8 mouse cellular contexts compared by ENCODE assay signal in genomic region chr4:122954680-122955411, GRCm38 (mm10). TPM values are rescaled to one million over a fixed set of nuclear protein-coding genes. Genes with fewer than 3 reads are reported as not detected.
DNase-seq lines count a peak whose midpoint lies in the region; ATAC-seq and TF ChIP-seq lines count a peak whose summit lies in the region.

No protein-coding gene starts in this region.

- H3K36me3 ChIP-seq in neural tube, embryonic 11.5 days (ENCODE audit: control insufficient read depth, insufficient read depth, low read length), result peaks cover 2% of the 10 kb centered on the region; the same call in 1 of the 2 replicates
- peaks cover 3% of the 10 kb centered on the region; the same call in 1 of the 2 replicates for H3K36me3 ChIP-seq in forebrain, postnatal 0 days (ENCODE audit: insufficient read depth)
- no peaks in the 10 kb centered on the region for H3K36me3 ChIP-seq in lung, embryonic 14.5 days (ENCODE audit: insufficient read depth)

- no peak for DNase-seq in neural tube, embryonic 11.5 days (ENCODE audit: low spot score)
- DNase-seq in neural tube, embryonic 10.5 days (ENCODE audit: extremely low spot score, low spot score), result no peak
- no peak for DNase-seq in forebrain, postnatal 0 days
- peak; percentile 27 for DNase-seq in lung, embryonic 14.5 days
- no peak for DNase-seq in urinary bladder, postnatal 14 days (ENCODE audit: low spot score)
- DNase-seq in layer of hippocampus, postnatal 25 days (ENCODE audit: extremely low spot score in 1 of 2, low spot score in 1 of 2), result no peak
- no peak for DNase-seq in thymus, postnatal 10 days (ENCODE audit: low spot score in 2 of 2)
- no peak for DNase-seq in adrenal gland, adult 18-20 months (ENCODE audit: low spot score in 2 of 2)

- ATAC-seq in neural tube, embryonic 11.5 days (ENCODE audit: insufficient read depth, low FRiP score, low TSS enrichment), result peak; percentile 25
- ATAC-seq in forebrain, postnatal 0 days, result peak; percentile 10; the same call in 1 of the 2 replicates
- ATAC-seq in lung, embryonic 14.5 days (ENCODE audit: insufficient read depth), result peak; percentile 35

- peak overlapping the region; percentile 62 for H3K27ac ChIP-seq in neural tube, embryonic 11.5 days (ENCODE audit: low read depth, low read length)
- H3K27ac ChIP-seq in forebrain, postnatal 0 days (ENCODE audit: low read depth, low read length), result peak overlapping the region; percentile 62
- H3K27ac ChIP-seq in lung, embryonic 14.5 days (ENCODE audit: low read depth), result no peak overlapping the region

- H3K4me3 ChIP-seq in neural tube, embryonic 11.5 days (ENCODE audit: low read depth, low read length), result 0 out of 2 replicates have a peak overlapping the region, but pooled peaks have one; percentile 13
- H3K4me3 ChIP-seq in forebrain, postnatal 0 days (ENCODE audit: low read depth, low read length), result 0 out of 2 replicates have a peak overlapping the region, but pooled peaks have one; percentile 21
- no peak overlapping the region for H3K4me3 ChIP-seq in lung, embryonic 14.5 days (ENCODE audit: low read depth, low read length)

- TF ChIP-seq CTCF in forebrain, postnatal 0 days (IDR thresholded peaks at IDR 0.05; ENCODE audit: low read depth), result no peak
- no peak for TF ChIP-seq CTCF in lung, embryonic 14.5 days (IDR thresholded peaks at IDR 0.05; ENCODE audit: low read depth)

- H3K4me2 ChIP-seq in neural tube, embryonic 11.5 days (ENCODE audit: low read depth), result peak overlapping the region; percentile 41
- H3K4me2 ChIP-seq in forebrain, postnatal 0 days (ENCODE audit: low read depth), result peak overlapping the region; percentile 37
- peak overlapping the region; percentile 50 for H3K4me2 ChIP-seq in lung, embryonic 14.5 days

- H3K9ac ChIP-seq in neural tube, embryonic 11.5 days (ENCODE audit: low read length), result peak overlapping the region; percentile 36
- peak overlapping the region; percentile 37; the same call in 1 of the 2 replicates for H3K9ac ChIP-seq in forebrain, postnatal 0 days
- H3K9ac ChIP-seq in lung, embryonic 14.5 days, result no peak overlapping the region

- 76% methylated on average over 5 of the region's 5 CpGs for WGBS in neural tube, embryonic 11.5 days
- WGBS in forebrain, postnatal 0 days, result 56% methylated on average over 5 of the region's 5 CpGs
- 49% methylated on average over 5 of the region's 5 CpGs for WGBS in lung, embryonic 14.5 days

- no peaks in the 10 kb centered on the region for H3K9me3 ChIP-seq in neural tube, embryonic 11.5 days (ENCODE audit: control insufficient read depth, low read length)
- no peaks in the 10 kb centered on the region for H3K9me3 ChIP-seq in forebrain, postnatal 0 days (ENCODE audit: low read length)
- H3K9me3 ChIP-seq in lung, embryonic 14.5 days (ENCODE audit: low read depth, low read length), result no peaks in the 10 kb centered on the region

- H3K4me1 ChIP-seq in neural tube, embryonic 11.5 days (ENCODE audit: control insufficient read depth, insufficient read depth, low read length), result peaks cover 8% of the 10 kb centered on the region
- peaks cover 18% of the 10 kb centered on the region for H3K4me1 ChIP-seq in forebrain, postnatal 0 days (ENCODE audit: insufficient read depth)
- peaks cover 11% of the 10 kb centered on the region for H3K4me1 ChIP-seq in lung, embryonic 14.5 days (ENCODE audit: insufficient read depth)

- H3K27me3 ChIP-seq in neural tube, embryonic 11.5 days (ENCODE audit: control insufficient read depth, insufficient read depth, low read length), result no peaks in the 10 kb centered on the region
- H3K27me3 ChIP-seq in forebrain, postnatal 0 days (ENCODE audit: insufficient read depth, low read length), result no peaks in the 10 kb centered on the region
- peaks cover 24% of the 10 kb centered on the region; the same call in 1 of the 2 replicates for H3K27me3 ChIP-seq in lung, embryonic 14.5 days (ENCODE audit: insufficient read depth, low read length)

RNA-seq across cellular contexts. Expression of gene Mfsd2a, which starts 6.1 kb away (rescaled TPM):
- 18.0 and 18.1 TPM in 2 replicates for polyA plus RNA-seq in neural tube, embryonic 11.5 days (2014; fragmentation: Nextera tagmentation; extraction: Ambion mirVana)
- total RNA-seq in forebrain, postnatal 0 days (2014; rRNA removed), result 34.7 and 40.7 TPM in 2 replicates
- 30.6 and 33.4 TPM in 2 replicates for polyA plus RNA-seq in forebrain, postnatal 0 days (2015; fragmentation: Nextera tagmentation; extraction: Ambion mirVana)
- polyA plus RNA-seq in lung, embryonic 14.5 days (2014; fragmentation: Nextera tagmentation; extraction: Ambion mirVana), result 1.1 and 1.4 TPM in 2 replicates
- total RNA-seq in layer of hippocampus, postnatal 25 days (2021), result 10 to 100 TPM; 37.9 to 54.8 TPM
- total RNA-seq in adrenal gland, adult 18-20 months (2021), result 10 to 100 TPM; 17.3 to 27.3 TPM

RNA-seq across cellular contexts. Expression of gene Mycl, which starts 40.6 kb away (rescaled TPM):
- 95.5 and 101 TPM in 2 replicates for polyA plus RNA-seq in neural tube, embryonic 11.5 days (2014; fragmentation: Nextera tagmentation; extraction: Ambion mirVana)
- total RNA-seq in forebrain, postnatal 0 days (2014; rRNA removed), result 106 and 113 TPM in 2 replicates
- 65.9 and 67.6 TPM in 2 replicates for polyA plus RNA-seq in forebrain, postnatal 0 days (2015; fragmentation: Nextera tagmentation; extraction: Ambion mirVana)
- polyA plus RNA-seq in lung, embryonic 14.5 days (2014; fragmentation: Nextera tagmentation; extraction: Ambion mirVana), result 15.2 and 16.5 TPM in 2 replicates
- 10 to 100 TPM; 33.9 to 37.8 TPM for total RNA-seq in layer of hippocampus, postnatal 25 days (2021)
- 1 to 10 TPM; 2.2 to 2.9 TPM for total RNA-seq in adrenal gland, adult 18-20 months (2021)

Comparison
In these comparisons a context has a peak if more than half of its experiments do, and no peak if none do; other contexts are left out.
1. RNA of gene Mycl, which starts 40.6 kb away (total RNA-seq): 106 to 113 TPM in forebrain, postnatal 0 days and 33.9 to 37.8 TPM in layer of hippocampus, postnatal 25 days; 2.2 to 2.9 TPM in adrenal gland, adult 18-20 months; every median in the first group is over 4 times any median in the second.
2. Peak in every context shown above with its lines, with median percentiles within 50 percentile points of each other: ATAC-seq and H3K4me2 ChIP-seq.